Mouse (Mus musculus) layer of hippocampus, postnatal 10 days (tissue): ENCODE measurements around the gene Tsacc. TPM values are rescaled to one million over a fixed set of nuclear protein-coding genes. Genes with fewer than 3 reads are reported as not detected.

Experiments used
- DNase-seq, 2 experiments: peaks; one replicate each; pipeline ENCODE4 v3.0.0; 2021; ENCODE audit warnings: low spot score in 2 of 2
- total RNA-seq, 2 experiments: library from RNA; stranded (reverse); gene quantifications; 2 replicates each; pipeline ENCODE4 v1.2.3; 2021

Tsacc gene
- total RNA-seq, 2 experiments from 2014 or later = 1.8 to 7.0 TPM

- peak in 1 of 2 experiments; percentile 60 for DNase-seq
These were observed 55.6 kb downstream of the Tsacc start for GRCm38 (mm10) chr3:88241045-88241786.

GRCm38 (mm10) chr3:88239446-88239845 lies 57.4 kb downstream of the Tsacc start:
- DNase-seq = peak in 1 of 2 experiments; percentile 35

GRCm38 (mm10) chr3:88238866-88239391 lies 57.9 kb downstream of the Tsacc start:
- peak; percentile 54 to 64 for DNase-seq

- DNase-seq = peak in 1 of 2 experiments; percentile 47
These were observed 59.1 kb downstream of the Tsacc start for GRCm38 (mm10) chr3:88237556-88238194.

- DNase-seq = peak in 1 of 2 experiments; percentile 27
These were observed 59.6 kb downstream of the Tsacc start for GRCm38 (mm10) chr3:88237161-88237555.

- DNase-seq = peak in 1 of 2 experiments; percentile 11
These were observed 61.2 kb downstream of the Tsacc start for GRCm38 (mm10) chr3:88235616-88236015.

- DNase-seq = peak in 1 of 2 experiments; percentile 58
These were observed 61.6 kb downstream of the Tsacc start for GRCm38 (mm10) chr3:88235216-88235615.

- no peak for DNase-seq
These were observed 62.8 kb downstream of the Tsacc start for GRCm38 (mm10) chr3:88234041-88234440.

GRCm38 (mm10) chr3:88232851-88233649 lies 63.7 kb downstream of the Tsacc start:
- DNase-seq = peak; percentile 31 to 40

Other genes starting within 250 kb of the Tsacc start
- gene Naxe, start 238.5 kb downstream of the Tsacc start, total RNA-seq = 10 to 100 TPM; 68.4 to 70.1 TPM
- not detected for gene Ttc24, start 218.7 kb downstream of the Tsacc start, total RNA-seq
- gene Iqgap3, start 215.0 kb downstream of the Tsacc start, total RNA-seq = 1 to 10 TPM; 2.1 to 2.3 TPM
- gene Mef2d, start 154.6 kb downstream of the Tsacc start, total RNA-seq = 100 to 1,000 TPM; 125 to 126 TPM
- under 1 TPM in 1 of 2 experiments, not detected in 1; 0.25 TPM for gene Rhbg, start 42.3 kb downstream of the Tsacc start, total RNA-seq
- gene Gm38392, start 9.8 kb downstream of the Tsacc start, total RNA-seq = under 1 TPM; 0.78 to 0.83 TPM
- 100 to 1,000 TPM; 198 to 208 TPM for gene Cct3, start 117 bp upstream of the Tsacc start, total RNA-seq
- 10 to 100 TPM; 62.1 to 73.0 TPM for gene Glmp, start 28.0 kb upstream of the Tsacc start, total RNA-seq
- under 1 TPM; 0.71 to 0.87 TPM for gene Tmem79, start 39.1 kb upstream of the Tsacc start, total RNA-seq
- gene Smg5, start 39.3 kb upstream of the Tsacc start, total RNA-seq = 10 to 100 TPM; 71.6 to 72.7 TPM
- 1 to 10 TPM; 6.8 to 8.4 TPM for gene Paqr6, start 67.6 kb upstream of the Tsacc start, total RNA-seq
- under 1 TPM; 0.55 to 0.83 TPM for gene Bglap3, start 75.7 kb upstream of the Tsacc start, total RNA-seq
- not detected for gene Bglap2, start 81.7 kb upstream of the Tsacc start, total RNA-seq
- gene Bglap, start 87.5 kb upstream of the Tsacc start, total RNA-seq = 1 to 10 TPM in 1 of 2 experiments, not detected in 1; 2.7 TPM
- 10 to 100 TPM; 10.9 to 11.6 TPM for gene Pmf1, start 113.3 kb upstream of the Tsacc start, total RNA-seq
- gene Slc25a44, start 128.1 kb upstream of the Tsacc start, total RNA-seq = 10 to 100 TPM; 54.1 to 58.1 TPM
- gene Sema4a, start 164.2 kb upstream of the Tsacc start, total RNA-seq = 10 to 100 TPM; 39.6 to 42.8 TPM
- 10 to 100 TPM; 46.2 to 50.5 TPM for gene Lmna, start 213.0 kb upstream of the Tsacc start, total RNA-seq
- gene Mex3a, start 235.4 kb upstream of the Tsacc start, total RNA-seq = 10 to 100 TPM; 17.0 to 18.5 TPM